Mouse (Mus musculus) activated CD4-positive, CD25-positive, alpha-beta regulatory T cell, adult 9 weeks (primary cell): ENCODE measurements around the gene Rapgefl1. TPM values are rescaled to one million over a fixed set of nuclear protein-coding genes. Genes with fewer than 3 reads are reported as not detected.

Experiments used
- polyA plus RNA-seq: library from polyadenylated mRNA; unstranded; fragments of 100-300 nt; shearing (Covaris generic); gene quantifications from one replicate; pipeline ENCODE4 v1.2.1, GENCODE M21; 2017

Rapgefl1 gene
- polyA plus RNA-seq = 0.34 TPM

DNA sequence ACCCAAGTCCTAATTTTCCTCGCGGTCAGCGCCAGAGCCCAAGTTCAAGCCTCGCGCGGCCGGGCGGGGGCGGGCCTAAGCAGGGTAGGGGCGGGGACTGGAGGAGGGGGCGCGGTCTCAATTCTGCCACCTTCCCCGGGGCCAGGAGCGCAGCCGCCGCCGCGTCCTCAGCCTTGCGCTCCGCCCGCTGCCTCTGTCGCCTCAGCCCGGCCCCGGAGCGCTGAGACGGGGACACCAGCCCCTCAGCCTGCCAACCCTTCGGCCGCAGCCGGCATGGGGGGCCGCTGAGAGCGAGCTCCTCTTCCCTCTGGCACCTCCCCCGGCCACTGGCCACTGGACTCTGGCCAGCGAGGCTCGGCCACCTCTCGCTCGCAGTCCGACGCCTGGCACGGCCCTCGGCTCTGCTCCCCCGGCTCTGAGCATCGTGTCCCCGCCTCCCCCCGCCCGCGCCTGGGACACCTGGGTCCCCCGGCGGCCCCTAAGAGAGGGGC is at the start of gene Rapgefl1:
TSS of gene Rapgefl1 (plus strand) at position 135 of the 491 bp plus-strand sequence.

DNA sequence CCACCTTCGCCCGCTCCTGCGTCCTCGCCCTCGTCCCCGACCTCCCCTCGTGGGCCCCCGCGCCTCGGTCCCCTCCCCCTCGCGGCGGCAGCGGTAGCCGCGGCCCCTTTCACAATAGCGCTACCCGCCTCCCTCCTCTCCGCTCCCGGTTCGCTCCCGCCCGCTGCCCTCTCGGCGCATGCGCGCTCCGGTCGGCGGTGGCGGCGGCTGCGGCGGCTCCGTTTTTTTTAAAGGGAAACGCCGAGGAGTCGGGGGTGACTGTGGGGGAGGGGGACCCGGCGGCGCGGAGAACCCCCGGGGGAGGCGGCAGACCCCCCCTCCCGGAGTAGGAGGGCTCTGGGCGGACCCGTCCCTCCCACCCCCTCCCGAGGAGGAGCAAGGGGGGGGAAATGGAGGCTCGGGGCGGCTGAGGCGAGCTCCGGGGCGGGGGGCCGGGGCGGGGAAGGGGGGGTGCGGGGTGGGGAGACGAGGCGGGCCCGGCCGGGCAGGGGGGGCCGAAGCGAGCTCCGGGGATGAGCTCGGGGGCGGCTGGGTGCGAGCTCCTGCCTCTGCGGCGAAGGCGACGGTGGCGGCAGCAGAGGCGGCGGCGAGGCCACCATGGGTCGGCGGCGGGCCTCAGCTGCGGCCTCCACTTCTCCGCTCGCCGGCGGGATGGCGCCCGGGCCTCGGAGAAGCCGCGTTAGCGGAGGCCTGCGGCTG is 41.4 kb upstream of the Rapgefl1 start, which contains the start of gene Msl1:
TSS of gene Msl1 (plus strand) at position 502 of the 699 bp plus-strand sequence.

DNA sequence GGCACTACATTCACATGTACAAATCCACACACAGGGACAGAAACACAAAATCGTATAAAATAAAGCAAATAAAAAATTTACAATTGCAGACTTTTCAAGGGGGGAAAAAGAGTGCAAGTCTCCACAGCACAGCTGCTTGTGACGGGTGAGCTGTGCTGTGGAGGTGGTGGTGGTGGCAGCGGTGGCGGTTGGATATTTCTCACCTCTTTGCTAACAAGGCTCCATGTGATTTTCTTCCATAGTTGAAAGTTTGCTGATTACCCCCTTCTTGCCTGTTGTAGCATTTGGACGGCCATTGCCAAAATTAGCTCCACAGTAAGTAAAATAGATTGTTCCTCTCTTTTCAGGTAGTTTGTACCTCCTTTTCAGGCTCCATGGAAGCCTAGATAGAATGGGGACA is 32.0 kb upstream of the Rapgefl1 start, which contains the start of gene Casc3:
TSS of gene Casc3 (plus strand) at position 301 of the 400 bp plus-strand sequence.

DNA sequence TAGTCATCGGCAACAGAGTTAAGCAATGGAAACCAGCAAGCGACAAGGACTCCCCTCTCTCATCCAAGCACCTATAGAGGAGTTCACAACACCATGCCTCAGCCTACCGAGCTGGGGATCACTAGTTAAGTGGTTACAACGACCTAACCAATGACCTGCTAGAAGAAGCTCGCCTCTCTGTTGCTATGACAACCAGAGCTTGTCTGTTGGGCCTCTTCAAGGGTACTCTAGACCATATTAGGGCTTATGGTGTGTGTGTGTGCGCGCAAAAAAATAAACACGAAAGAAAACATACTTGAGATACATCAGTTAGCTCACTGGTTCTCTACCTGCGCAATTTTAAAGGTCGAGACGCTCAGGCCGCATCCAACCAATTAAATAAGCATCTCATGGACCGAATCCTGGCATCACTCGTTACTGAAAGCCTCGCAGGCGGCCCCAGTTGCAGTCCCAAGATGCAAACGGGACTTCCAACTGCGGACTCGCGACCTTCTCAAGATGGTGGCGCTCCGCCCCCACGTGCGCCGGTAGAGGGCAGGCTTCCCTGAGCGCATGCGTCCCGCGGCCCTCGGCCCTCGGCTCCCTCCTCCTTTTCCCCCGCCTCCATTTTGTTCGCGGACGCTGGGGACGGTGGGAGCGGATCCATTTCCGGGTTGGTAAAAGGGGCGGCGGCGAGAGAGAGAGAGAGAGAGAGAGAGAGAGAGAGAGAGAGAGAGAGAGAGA is 26.6 kb downstream of the Rapgefl1 start, which contains the start of gene Wipf2:
TSS of gene Wipf2 (plus strand) at position 611 of the 723 bp plus-strand sequence.

Other genes with a start within 250 kb of the Rapgefl1 start
- gene Ormdl3, start 249.4 kb upstream of the Rapgefl1 start, polyA plus RNA-seq = 76.1 TPM
- not detected for gene Lrrc3c, start 238.5 kb upstream of the Rapgefl1 start, polyA plus RNA-seq
- gene Gm12355, start 211.1 kb upstream of the Rapgefl1 start, polyA plus RNA-seq = 4.8 TPM
- gene Gsdma3, start 210.4 kb upstream of the Rapgefl1 start, polyA plus RNA-seq = not detected
- gene Gsdma2, start 190.0 kb upstream of the Rapgefl1 start, polyA plus RNA-seq = 0.31 TPM
- not detected for gene Gsdma, start 172.4 kb upstream of the Rapgefl1 start, polyA plus RNA-seq
- gene Psmd3, start 154.2 kb upstream of the Rapgefl1 start, polyA plus RNA-seq = 96.4 TPM
- not detected for gene Csf3, start 135.5 kb upstream of the Rapgefl1 start, polyA plus RNA-seq
- gene Med24, start 107.3 kb upstream of the Rapgefl1 start, polyA plus RNA-seq = 71.9 TPM
- 4.4 TPM for gene Thra, start 96.1 kb upstream of the Rapgefl1 start, polyA plus RNA-seq
- gene Nr1d1, start 61.5 kb upstream of the Rapgefl1 start, polyA plus RNA-seq = 6.5 TPM
- 13.2 TPM for gene Msl1, start 41.3 kb upstream of the Rapgefl1 start, polyA plus RNA-seq
- gene Casc3, start 31.9 kb upstream of the Rapgefl1 start, polyA plus RNA-seq = 13.3 TPM
- gene Wipf2, start 26.9 kb downstream of the Rapgefl1 start, polyA plus RNA-seq = 4.0 TPM
- gene Cdc6, start 71.0 kb downstream of the Rapgefl1 start, polyA plus RNA-seq = 6.7 TPM
- gene Rara, start 91.0 kb downstream of the Rapgefl1 start, polyA plus RNA-seq = 48.0 TPM
- not detected for gene Gjd3, start 146.2 kb downstream of the Rapgefl1 start, polyA plus RNA-seq
- gene Top2a, start 187.4 kb downstream of the Rapgefl1 start, polyA plus RNA-seq = 33.4 TPM
- gene Igfbp4, start 204.5 kb downstream of the Rapgefl1 start, polyA plus RNA-seq = 20.6 TPM